Mouse (Mus musculus) MEL (cell line): ENCODE results near the gene Prkcz. TPM values are rescaled to one million over a fixed set of nuclear protein-coding genes. Genes with fewer than 3 reads are reported as not detected.

Experiments used
- DNase-seq: peaks from one replicate; pipeline ENCODE4 v3.0.0; 2011; ENCODE audit warnings: low read depth, low spot score
- H3K27ac ChIP-seq: 2 replicates; pipeline ENCODE4 v1.5.1; 2012; ENCODE audit warnings: low read depth, mild to moderate bottlenecking, control low read depth, low read length, moderate library complexity; ENCODE audit not compliant: control insufficient read depth
- H3K27me3 ChIP-seq, 2 experiments: fragments of 150-350 bp in 1 of 2; sonication (generic) in 1 of 2; 2 replicates each; pipeline ENCODE4 v1.6.1; 2012; ENCODE audit warnings: low read length in 2 of 2, mild to moderate bottlenecking in 2 of 2, improper control_type of control experiment in 1 of 2, moderate library complexity in 1 of 2; ENCODE audit not compliant: insufficient read depth in 2 of 2, control insufficient read depth in 1 of 2
- H3K36me3 ChIP-seq, 2 experiments: 2 replicates each; pipeline ENCODE4 v1.6.1; 2012 to 2014; ENCODE audit warnings: low read length in 2 of 2, improper control_type of control experiment in 1 of 2, inconsistent platforms in 1 of 2, mild to moderate bottlenecking in 1 of 2; ENCODE audit not compliant: insufficient read depth in 2 of 2, control insufficient read depth in 1 of 2
- H3K4me1 ChIP-seq, 2 experiments: fragments of 150-350 bp in 1 of 2; sonication (generic) in 1 of 2; 2 replicates each; pipeline ENCODE4 v1.6.1; 2012; ENCODE audit warnings: low read length in 2 of 2, improper control_type of control experiment in 1 of 2, mild to moderate bottlenecking in 1 of 2; ENCODE audit not compliant: insufficient read depth in 2 of 2, control insufficient read depth in 1 of 2
- H3K4me3 ChIP-seq, 2 experiments: fragments of 150-350 bp in 1 of 2; sonication (generic) in 1 of 2; 2 replicates each; pipeline ENCODE4 v1.5.1; 2012; ENCODE audit warnings: low read depth in 2 of 2, low read length in 2 of 2, mild to moderate bottlenecking in 2 of 2, moderate library complexity in 2 of 2, control low read depth in 1 of 2, improper control_type of control experiment in 1 of 2; ENCODE audit not compliant: control insufficient read depth in 1 of 2, insufficient read depth in 1 of 2
- H3K79me2 ChIP-seq: 2 replicates; pipeline ENCODE4 v1.6.1; 2012; ENCODE audit warnings: mild to moderate bottlenecking, low read length, moderate library complexity; ENCODE audit not compliant: control insufficient read depth, poor library complexity, insufficient read depth
- H3K9ac ChIP-seq: 2 replicates; pipeline ENCODE4 v1.6.1; 2012; ENCODE audit warnings: low read depth, mild to moderate bottlenecking, control low read depth, low read length, moderate library complexity; ENCODE audit not compliant: control insufficient read depth, poor library complexity, severe bottlenecking
- H3K9me3 ChIP-seq: fragments of 150-350 bp; sonication (generic); replicated peaks from 2 replicates; pipeline ENCODE4 v1.6.1; 2012; ENCODE audit warnings: mild to moderate bottlenecking, low read length, improper control_type of control experiment, moderate library complexity; ENCODE audit not compliant: insufficient read depth
- BHLHE40 ChIP-seq: IDR thresholded peaks from 2 replicates; pipeline ENCODE4 v1.6.1; 2012; ENCODE audit warnings: low read depth, mild to moderate bottlenecking, inconsistent platforms, low read length, improper control_type of control experiment, borderline replicate concordance
- CHD1 ChIP-seq: IDR thresholded peaks from 2 replicates; pipeline ENCODE4 v1.6.1; 2012; ENCODE audit warnings: low read depth, mild to moderate bottlenecking, inconsistent platforms, low read length, improper control_type of control experiment
- CHD2 ChIP-seq: IDR thresholded peaks from 2 replicates; pipeline ENCODE4 v1.6.1; 2011; ENCODE audit warnings: low read length, improper control_type of control experiment
- CTCF ChIP-seq, 3 experiments: IDR thresholded peaks in 2 of 3; conservative IDR thresholded peaks in 1 of 3; 2 replicates each; pipeline ENCODE4 v1.5.1; 2011 to 2012; ENCODE audit warnings: low read length in 3 of 3, low read depth in 2 of 3, mild to moderate bottlenecking in 2 of 3, improper control_type of control experiment in 1 of 3, inconsistent platforms in 1 of 3, mixed read lengths in 1 of 3, moderate library complexity in 1 of 3; ENCODE audit not compliant: control insufficient read depth in 1 of 3, insufficient read depth in 1 of 3, poor library complexity in 1 of 3, severe bottlenecking in 1 of 3
- E2F4 ChIP-seq: IDR thresholded peaks from 2 replicates; pipeline ENCODE4 v1.6.1; 2011; ENCODE audit warnings: low read depth, low read length, improper control_type of control experiment, borderline replicate concordance
- ELF1 ChIP-seq: IDR thresholded peaks from 2 replicates; pipeline ENCODE4 v1.6.1; 2014; ENCODE audit warnings: low read depth, mild to moderate bottlenecking, inconsistent platforms, low read length, improper control_type of control experiment, moderate library complexity
- EP300 ChIP-seq, 2 experiments: IDR thresholded peaks; 2 replicates each; pipeline ENCODE4 v1.6.1; 2011; ENCODE audit warnings: improper control_type of control experiment in 2 of 2, low read length in 2 of 2, low read depth in 1 of 2, mild to moderate bottlenecking in 1 of 2
- GATA1 ChIP-seq: IDR thresholded peaks from 2 replicates; pipeline ENCODE4 v1.6.1; 2011; ENCODE audit warnings: low read depth, low read length, improper control_type of control experiment
- JUND ChIP-seq: IDR thresholded peaks from 2 replicates; pipeline ENCODE4 v1.6.1; 2011; ENCODE audit warnings: low read depth, mild to moderate bottlenecking, improper control_type of control experiment, low read length
- KAT2A ChIP-seq: conservative IDR thresholded peaks from 2 replicates; pipeline ENCODE4 v1.6.1; 2012; ENCODE audit warnings: low read depth, low read length, improper control_type of control experiment, inconsistent platforms
- MAFK ChIP-seq: IDR thresholded peaks from 2 replicates; pipeline ENCODE4 v1.6.1; 2011; ENCODE audit warnings: low read depth, mild to moderate bottlenecking, low read length, improper control_type of control experiment, borderline replicate concordance
- MAZ ChIP-seq: IDR thresholded peaks from 2 replicates; pipeline ENCODE4 v1.6.1; 2012; ENCODE audit warnings: low read depth, mild to moderate bottlenecking, inconsistent platforms, low read length, improper control_type of control experiment
- MEF2A ChIP-seq: IDR thresholded peaks from 2 replicates; pipeline ENCODE4 v1.6.1; 2014; ENCODE audit warnings: low read depth, mild to moderate bottlenecking, inconsistent platforms, low read length, improper control_type of control experiment; ENCODE audit not compliant: poor library complexity, insufficient replicate concordance, severe bottlenecking; ENCODE audit errors: extremely low read depth
- MXI1 ChIP-seq: IDR thresholded peaks from 2 replicates; pipeline ENCODE4 v1.6.1; 2011; ENCODE audit warnings: mild to moderate bottlenecking, low read depth, low read length, improper control_type of control experiment
- MYB ChIP-seq: IDR thresholded peaks from 2 replicates; pipeline ENCODE4 v1.6.1; 2011; ENCODE audit warnings: mild to moderate bottlenecking, low read depth, low read length, improper control_type of control experiment
- MYC ChIP-seq: IDR thresholded peaks from 2 replicates; pipeline ENCODE4 v1.6.1; 2011; ENCODE audit warnings: low read depth, mild to moderate bottlenecking, low read length, improper control_type of control experiment, moderate library complexity
- NELFE ChIP-seq: IDR thresholded peaks from 2 replicates; pipeline ENCODE4 v1.6.1; 2011; ENCODE audit warnings: low read depth, low read length, improper control_type of control experiment
- NRF1 ChIP-seq: IDR thresholded peaks from 2 replicates; pipeline ENCODE4 v1.6.1; 2014; ENCODE audit warnings: low read depth, mild to moderate bottlenecking, inconsistent platforms, low read length, improper control_type of control experiment, moderate library complexity; ENCODE audit not compliant: poor library complexity, insufficient read depth, severe bottlenecking
- POLR2A ChIP-seq, 2 experiments: IDR thresholded peaks; 2 replicates each; pipeline ENCODE4 v1.6.1; 2011 to 2012; ENCODE audit warnings: low read length in 2 of 2, mild to moderate bottlenecking in 2 of 2, control low read depth in 1 of 2, improper control_type of control experiment in 1 of 2, low read depth in 1 of 2, moderate library complexity in 1 of 2; ENCODE audit not compliant: control insufficient read depth in 1 of 2, insufficient read depth in 1 of 2, poor library complexity in 1 of 2
- POLR2AphosphoS2 ChIP-seq: IDR thresholded peaks from 2 replicates; pipeline ENCODE4 v1.6.1; 2011; ENCODE audit warnings: low read length, improper control_type of control experiment
- POLR2AphosphoS5 ChIP-seq: IDR thresholded peaks from 2 replicates; pipeline ENCODE4 v1.6.1; 2012; ENCODE audit warnings: low read depth, borderline replicate concordance, mild to moderate bottlenecking, inconsistent platforms, low read length, moderate library complexity, mixed read lengths
- RAD21 ChIP-seq: IDR thresholded peaks from 2 replicates; pipeline ENCODE4 v1.6.1; 2011; ENCODE audit warnings: mild to moderate bottlenecking, low read depth, low read length, improper control_type of control experiment
- SMC3 ChIP-seq: IDR thresholded peaks from 2 replicates; pipeline ENCODE4 v1.6.1; 2011; ENCODE audit warnings: low read depth, low read length, improper control_type of control experiment
- UBTF ChIP-seq: IDR thresholded peaks from 2 replicates; pipeline ENCODE4 v1.6.1; 2012; ENCODE audit warnings: low read depth, mild to moderate bottlenecking, inconsistent platforms, low read length, improper control_type of control experiment, moderate library complexity, borderline replicate concordance; ENCODE audit not compliant: insufficient read depth
- USF2 ChIP-seq, 2 experiments: IDR thresholded peaks; 2 replicates each; pipeline ENCODE4 v1.6.1; 2011 to 2012; ENCODE audit warnings: improper control_type of control experiment in 2 of 2, low read length in 2 of 2, borderline replicate concordance in 1 of 2, inconsistent platforms in 1 of 2, low read depth in 1 of 2, mild to moderate bottlenecking in 1 of 2; ENCODE audit not compliant: insufficient read depth in 1 of 2
- ZC3H11A ChIP-seq: IDR thresholded peaks from 2 replicates; pipeline ENCODE4 v1.6.1; 2012; ENCODE audit warnings: low read depth, mild to moderate bottlenecking, inconsistent platforms, low read length, improper control_type of control experiment
- ZKSCAN1 ChIP-seq: IDR thresholded peaks from 2 replicates; pipeline ENCODE4 v1.6.1; 2012; ENCODE audit warnings: low read depth, mild to moderate bottlenecking, inconsistent platforms, low read length, improper control_type of control experiment, moderate library complexity
- polyA plus RNA-seq, 2 experiments: library from polyadenylated mRNA; stranded (reverse) in 1 of 2; unstranded in 1 of 2; fragments of >175 nt in 1 of 2; fragments of >200 nt in 1 of 2; gene quantifications; 2 replicates each; pipeline versions ENCODE4 v1.2.1 to v1.2.4; 2012; ENCODE audit warnings: low replicate concordance in 2 of 2, low read depth in 1 of 2; ENCODE audit not compliant: insufficient read length in 2 of 2, insufficient read depth in 1 of 2, missing spikeins in 1 of 2
- total RNA-seq: library from RNA; depleted of rRNA; stranded (reverse); fragments of 300-350 nt; gene quantifications from 2 replicates; pipeline ENCODE4 v1.2.3, GENCODE M21; 2012

Prkcz gene
- total and polyA plus RNA-seq, 3 experiments: 0.12 to 0.92 TPM; not detected in 1

- Histone ChIP-seq H3K9ac (no peak overlapping the region), H3K4me3 (no peak overlapping the region), H3K27me3 (no peaks in the 10 kb centered on the region), H3K4me1 (peaks cover 0 to 2% of the 10 kb centered on the region in 2 experiments; a peak in 1 of 4 replicates), H3K36me3 (no peaks in the 10 kb centered on the region), H3K27ac (no peak overlapping the region), H3K79me2 (peaks cover 31% of the 10 kb centered on the region; the same call in 1 of the 2 replicates), H3K9me3 (no peaks in the 10 kb centered on the region)
- TF ChIP-seq ZKSCAN1 (no peak), MAZ (no peak), UBTF (no peak), JUND (no peak), MYB (no peak), POLR2AphosphoS5 (no peak), E2F4 (no peak), BHLHE40 (no peak), GATA1 (no peak), ZC3H11A (no peak), MYC (no peak), MAFK (no peak), KAT2A (no peak), USF2 (IDR thresholded peaks at IDR 0.05; ENCODE audit: borderline replicate concordance in 1 of 2, insufficient read depth in 1 of 2, low read depth in 1 of 2, low read length in 2 of 2) (no peak), NELFE (no peak), EP300 (IDR thresholded peaks at IDR 0.05; ENCODE audit: low read depth in 1 of 2, low read length in 2 of 2) (no peak)
- no peak for DNase-seq
Observed at GRCm38 (mm10) chr4:155214188-155214587, 147.0 kb downstream of the Prkcz start.

GRCm38 (mm10) chr4:155213752-155214054, 147.5 kb downstream of the Prkcz start:
- TF ChIP-seq POLR2AphosphoS2: no peak
- TF ChIP-seq MAFK: no peak
- TF ChIP-seq CTCF (IDR thresholded peaks at IDR 0.05 in 2 of 3, conservative IDR thresholded peaks at IDR 0.05 in 1 of 3; ENCODE audit: control insufficient read depth in 1 of 3, insufficient read depth in 1 of 3, low read depth in 2 of 3, low read length in 3 of 3, poor library complexity in 1 of 3, severe bottlenecking in 1 of 3): no peak
- no peak for TF ChIP-seq CHD2
- no peak for TF ChIP-seq POLR2AphosphoS5
- TF ChIP-seq MAZ: no peak
- no peak for TF ChIP-seq UBTF
- no peak for TF ChIP-seq CHD1
- no peak for TF ChIP-seq POLR2A (IDR thresholded peaks at IDR 0.05; ENCODE audit: control insufficient read depth in 1 of 2, insufficient read depth in 1 of 2, low read depth in 1 of 2, low read length in 2 of 2, poor library complexity in 1 of 2)
- TF ChIP-seq JUND: no peak
- no peak for TF ChIP-seq NRF1
- TF ChIP-seq ZC3H11A: no peak
- TF ChIP-seq MXI1: no peak
- no peak for TF ChIP-seq RAD21
- no peak for TF ChIP-seq SMC3
- no peak for TF ChIP-seq ELF1
- no peak for TF ChIP-seq KAT2A
- TF ChIP-seq MYB: no peak
- TF ChIP-seq MEF2A: no peak
- Histone ChIP-seq H3K36me3 (no peaks in the 10 kb centered on the region), H3K4me3 (no peak overlapping the region), H3K9me3 (no peaks in the 10 kb centered on the region), H3K27me3 (no peaks in the 10 kb centered on the region), H3K79me2 (peaks cover 29% of the 10 kb centered on the region; the same call in 1 of the 2 replicates), H3K27ac (no peak overlapping the region), H3K9ac (no peak overlapping the region), H3K4me1 (peaks cover 0 to 2% of the 10 kb centered on the region in 2 experiments; a peak in 1 of 4 replicates)
- no peak for DNase-seq
